Comparison of ENCODE assay signal across 10 mouse cellular contexts in the genomic region with DNA sequence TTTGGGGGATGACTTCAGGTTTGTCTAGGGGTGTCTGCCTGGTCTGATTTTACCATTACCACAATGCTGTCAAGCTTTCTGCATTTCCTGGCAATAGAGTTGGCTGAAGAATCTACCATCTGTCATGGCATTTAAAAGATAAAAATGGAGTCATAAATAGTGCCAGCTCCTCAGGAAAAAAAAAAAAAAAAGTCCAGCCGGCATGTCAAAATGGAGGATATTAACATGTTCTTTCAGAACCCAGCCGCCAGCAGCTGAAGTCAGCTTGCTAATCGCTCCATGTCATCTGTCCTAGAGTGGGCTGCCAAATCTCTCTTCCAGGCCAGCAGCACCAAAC.
A peak's percentile ranks its signal among the peaks of the same experiment; 100 is the strongest.
DNase-seq lines count a peak whose midpoint lies in the region; ATAC-seq and TF ChIP-seq lines count a peak whose summit lies in the region.
"Had no signal": no experiment of that assay in that cellular context is flagged by ENCODE, and none has a peak within 500 bp of the region (broad histone marks: within the 10 kb centered on the region; RNA-seq: fewer than 3 reads in every experiment).

No protein-coding gene starts in this region.

- no peak for TF ChIP-seq CTCF in lung, embryonic 14.5 days (IDR thresholded peaks at IDR 0.05; ENCODE audit: low read depth)

- no peak overlapping the region for H3K4me2 ChIP-seq in lung, embryonic 14.5 days
- peak overlapping the region; percentile 18; the same call in 1 of the 2 replicates for H3K4me2 ChIP-seq in forebrain, embryonic 15.5 days (replicated peaks)
- H3K4me2 ChIP-seq: heart, embryonic 15.5 days had no signal

- H3K4me3 ChIP-seq in lung, embryonic 14.5 days (ENCODE audit: low read depth, low read length) = no peak overlapping the region
- no peak overlapping the region for H3K4me3 ChIP-seq in forebrain, embryonic 15.5 days
- H3K4me3 ChIP-seq: heart, embryonic 15.5 days had no signal

- H3K27ac ChIP-seq in lung, embryonic 14.5 days (ENCODE audit: low read depth) = no peak overlapping the region
- H3K27ac ChIP-seq in forebrain, embryonic 15.5 days (replicated peaks) = peak overlapping the region; percentile 96
- H3K27ac ChIP-seq: heart, embryonic 15.5 days had no signal

- no peaks in the 10 kb centered on the region for H3K4me1 ChIP-seq in lung, embryonic 14.5 days (ENCODE audit: insufficient read depth)
- peaks cover 36% of the 10 kb centered on the region for H3K4me1 ChIP-seq in forebrain, embryonic 15.5 days
- H3K4me1 ChIP-seq: heart, embryonic 15.5 days had no signal

- peaks cover 54% of the 10 kb centered on the region for H3K36me3 ChIP-seq in lung, embryonic 14.5 days (ENCODE audit: insufficient read depth)
- no peaks in the 10 kb centered on the region for H3K36me3 ChIP-seq in forebrain, embryonic 15.5 days
- H3K36me3 ChIP-seq: heart, embryonic 15.5 days had no signal

- intact Hi-C loops in gastrocnemius, postnatal 14 days (cut with DNase I; ENCODE audit: low total_unique reads) = no loop called here

- H3K9ac ChIP-seq in lung, embryonic 14.5 days = no peak overlapping the region
- no peak overlapping the region; the same call in 1 of the 2 replicates for H3K9ac ChIP-seq in forebrain, embryonic 15.5 days (replicated peaks)
- H3K9ac ChIP-seq: heart, embryonic 15.5 days had no signal

- H3K9me3 ChIP-seq in lung, embryonic 14.5 days (ENCODE audit: low read depth, low read length) = no peaks in the 10 kb centered on the region
- no peaks in the 10 kb centered on the region for H3K9me3 ChIP-seq in forebrain, embryonic 15.5 days
- H3K9me3 ChIP-seq: heart, embryonic 15.5 days had no signal

- no peak for ATAC-seq in lung, embryonic 14.5 days (ENCODE audit: insufficient read depth)
- peak; percentile 92 for ATAC-seq in forebrain, embryonic 15.5 days (replicated peaks)
- ATAC-seq in megakaryocyte, adult 5-6 weeks (ENCODE audit: poor library complexity, severe bottlenecking) = no peak

- 73% methylated on average over 3 of the region's 3 CpGs for WGBS in lung, embryonic 14.5 days
- WGBS in forebrain, embryonic 15.5 days = 23% methylated on average over 3 of the region's 3 CpGs

- H3K27me3 ChIP-seq in lung, embryonic 14.5 days (ENCODE audit: insufficient read depth, low read length) = no peaks in the 10 kb centered on the region
- H3K27me3 ChIP-seq in forebrain, embryonic 15.5 days = no peaks in the 10 kb centered on the region
- H3K27me3 ChIP-seq: CH12.LX; heart, embryonic 15.5 days had no signal

- DNase-seq in lung, embryonic 14.5 days = peak; percentile 36
- DNase-seq in lung, postnatal 14 days = no peak
- DNase-seq in left cerebral cortex, adult 11 months (ENCODE audit: low spot score) = peak; percentile 33
- peak; percentile 66 to 79 for DNase-seq in right cerebral cortex, postnatal 10 days (ENCODE audit: low spot score in 2 of 2)
- no peak for DNase-seq in urinary bladder, adult 2 months (ENCODE audit: low spot score)
- DNase-seq in gastrocnemius, postnatal 14 days = no peak

Comparison
In these comparisons a context has a peak if more than half of its experiments do, and no peak if none do; other contexts are left out.
1. DNase-seq: peak in lung, embryonic 14.5 days (single experiment), left cerebral cortex, adult 11 months (single experiment) and right cerebral cortex, postnatal 10 days (2 of 2); none in lung, postnatal 14 days (single experiment), urinary bladder, adult 2 months (single experiment) and gastrocnemius, postnatal 14 days (single experiment).